Mouse (Mus musculus) lung, embryonic 14.5 days (tissue): ENCODE data around the gene Chst3. TPM values are rescaled to one million over a fixed set of nuclear protein-coding genes. Genes with fewer than 3 reads are reported as not detected.
A peak's percentile ranks its signal among the peaks of the same experiment; 100 is the strongest.

Experiments
- ATAC-seq: fragments of 200-750 bp; cut with Nextera tagmentation; 2 replicates; pipeline ENCODE4 v1.8.0; 2017; ENCODE audit warnings: mild to moderate bottlenecking, moderate TSS enrichment, moderate library complexity; ENCODE audit not compliant: insufficient read depth
- DNase-seq: peaks from one replicate; pipeline ENCODE4 v3.0.0-alpha.2; 2015
- H3K27ac ChIP-seq: fragments of 300-500 bp; sonication (generic); 2 replicates; pipeline ENCODE4 v1.5.1; 2014; ENCODE audit warnings: low read depth, mild to moderate bottlenecking, moderate library complexity
- H3K27me3 ChIP-seq: fragments of 300-500 bp; sonication (generic); 2 replicates; pipeline ENCODE4 v1.6.1; 2014; ENCODE audit warnings: low read length, control low read depth; ENCODE audit not compliant: insufficient read depth
- H3K36me3 ChIP-seq: fragments of 300-500 bp; sonication (generic); 2 replicates; pipeline ENCODE4 v1.6.1; 2014; ENCODE audit warnings: control low read depth; ENCODE audit not compliant: insufficient read depth
- H3K4me1 ChIP-seq: fragments of 300-500 bp; sonication (generic); 2 replicates; pipeline ENCODE4 v1.6.1; 2014; ENCODE audit warnings: antibody characterized with exemption, control low read depth; ENCODE audit not compliant: insufficient read depth
- H3K4me2 ChIP-seq: fragments of 300-500 bp; sonication (generic); 2 replicates; pipeline ENCODE4 v1.6.1; 2014; ENCODE audit warnings: mild to moderate bottlenecking
- H3K4me3 ChIP-seq: fragments of 300-500 bp; sonication (generic); 2 replicates; pipeline ENCODE4 v1.5.1; 2014; ENCODE audit warnings: low read depth, low read length
- H3K9ac ChIP-seq: fragments of 300-500 bp; sonication (generic); 2 replicates; pipeline ENCODE4 v1.6.1; 2014
- H3K9me3 ChIP-seq: fragments of 300-500 bp; sonication (generic); 2 replicates; pipeline ENCODE4 v1.6.1; 2016; ENCODE audit warnings: low read depth, low read length, control low read depth
- CTCF ChIP-seq: IDR thresholded peaks from 2 replicates; pipeline ENCODE4 v1.5.1; 2016; ENCODE audit warnings: antibody characterized with exemption, low read depth
- WGBS: fragments of 180-500 bp; shearing (Covaris S2); extraction: QIAGEN DNeasy Blood & Tissue Kit; methylation state at CpG from one replicate; pipeline ENCODE4 v1.1.7; 2014; 5-methylcytosine and 5-hydroxymethylcytosine counted together
- polyA plus RNA-seq: library from polyadenylated mRNA; unstranded; fragments of >200 nt; fragmentation: Nextera tagmentation; extraction: Ambion mirVana; gene quantifications from 2 replicates; pipeline ENCODE4 v1.2.1, GENCODE M21; 2014

Gene Chst3
- 2.1 TPM in 2 replicates for polyA plus RNA-seq

GRCm38 (mm10) chr10:60218591-60219499 is at the start of gene Chst3:
Gene Chst3 (minus strand): TSS chr10:60219260.
- DNase-seq: peak; percentile 75
- peaks cover 23% of the 10 kb centered on the region for H3K4me1 ChIP-seq
- under 1% methylated on average over 63 of the region's 83 CpGs for WGBS

GRCm38 (mm10) chr10:60268738-60269137 is 49.7 kb upstream of the Chst3 start:
- ATAC-seq (no peak), DNase-seq (no peak)
- Histone ChIP-seq H3K4me3 (no peak overlapping the region), H3K9ac (no peak overlapping the region), H3K4me2 (no peak overlapping the region), H3K27me3 (no peaks in the 10 kb centered on the region), H3K36me3 (no peaks in the 10 kb centered on the region), H3K4me1 (no peaks in the 10 kb centered on the region), H3K9me3 (no peaks in the 10 kb centered on the region), H3K27ac (no peak overlapping the region)
- TF ChIP-seq CTCF: no peak
- 85% methylated on average over 11 of the region's 11 CpGs for WGBS

More at GRCm38 (mm10) chr10:60218591-60219499, at the start of gene Chst3:
- Histone ChIP-seq H3K4me3 (peak within 1 kb of the TSS; percentile 66), H3K27me3 (no peaks in the 10 kb centered on the region), H3K4me2 (peak within 1 kb of the TSS; percentile 83), H3K27ac (peak within 1 kb of the TSS; percentile 87), H3K36me3 (no peaks in the 10 kb centered on the region), H3K9ac (peak within 1 kb of the TSS; percentile 75), H3K9me3 (no peaks in the 10 kb centered on the region)
- TF ChIP-seq CTCF: peak; percentile 20
- peak; percentile 77 for ATAC-seq

GRCm38 (mm10) chr10:60266842-60267401 is 47.9 kb upstream of the Chst3 start:
- no peaks in the 10 kb centered on the region for H3K9me3 ChIP-seq
- ATAC-seq: no peak
- no peaks in the 10 kb centered on the region for H3K36me3 ChIP-seq
- peaks cover 7% of the 10 kb centered on the region; the same call in 1 of the 2 replicates for H3K4me1 ChIP-seq
- no peak for DNase-seq
- WGBS: 70% methylated on average over 8 of the region's 8 CpGs
- H3K27me3 ChIP-seq: no peaks in the 10 kb centered on the region
- no peak overlapping the region for H3K27ac ChIP-seq
- no peak overlapping the region for H3K9ac ChIP-seq
- no peak overlapping the region for H3K4me2 ChIP-seq
- TF ChIP-seq CTCF: no peak
- H3K4me3 ChIP-seq: no peak overlapping the region

- no peak for TF ChIP-seq CTCF
- no peak for ATAC-seq
- no peak for DNase-seq
Observed at GRCm38 (mm10) chr10:60265252-60265651, 46.2 kb upstream of the Chst3 start.

GRCm38 (mm10) chr10:60263351-60263750 is 44.3 kb upstream of the Chst3 start:
- H3K4me3 ChIP-seq: no peak overlapping the region
- H3K4me1 ChIP-seq: peaks cover 7% of the 10 kb centered on the region; the same call in 1 of the 2 replicates
- no peak overlapping the region for H3K4me2 ChIP-seq
- DNase-seq (no peak), ATAC-seq (peak; percentile 13; the same call in 1 of the 2 replicates)
- WGBS: 79% methylated on average over 7 of the region's 7 CpGs
- H3K9ac ChIP-seq: no peak overlapping the region
- H3K36me3 ChIP-seq: no peaks in the 10 kb centered on the region
- H3K27ac ChIP-seq: no peak overlapping the region
- H3K9me3 ChIP-seq: no peaks in the 10 kb centered on the region
- H3K27me3 ChIP-seq: no peaks in the 10 kb centered on the region
- no peak for TF ChIP-seq CTCF

More at GRCm38 (mm10) chr10:60265252-60265651, 46.2 kb upstream of the Chst3 start:
- Histone ChIP-seq H3K36me3 (no peaks in the 10 kb centered on the region), H3K4me3 (no peak overlapping the region), H3K4me2 (no peak overlapping the region), H3K27ac (no peak overlapping the region), H3K27me3 (no peaks in the 10 kb centered on the region), H3K9ac (no peak overlapping the region), H3K4me1 (peaks cover 7% of the 10 kb centered on the region; the same call in 1 of the 2 replicates), H3K9me3 (no peaks in the 10 kb centered on the region)
- 68% methylated on average over 10 of the region's 10 CpGs for WGBS

- ATAC-seq (peak; percentile 92), DNase-seq (peak; percentile 94)
- Histone ChIP-seq H3K4me1 (peaks cover 7% of the 10 kb centered on the region; the same call in 1 of the 2 replicates), H3K9me3 (no peaks in the 10 kb centered on the region), H3K4me3 (no peak overlapping the region), H3K27me3 (no peaks in the 10 kb centered on the region), H3K9ac (no peak overlapping the region), H3K36me3 (no peaks in the 10 kb centered on the region), H3K4me2 (no peak overlapping the region), H3K27ac (peak overlapping the region; percentile 63; the same call in 1 of the 2 replicates)
- no peak for TF ChIP-seq CTCF
- 24% methylated on average over 3 of the region's 3 CpGs for WGBS
Observed at GRCm38 (mm10) chr10:60262386-60262785, 43.3 kb upstream of the Chst3 start.

GRCm38 (mm10) chr10:60261530-60261929 is 42.5 kb upstream of the Chst3 start:
- Histone ChIP-seq H3K27me3 (no peaks in the 10 kb centered on the region), H3K9me3 (no peaks in the 10 kb centered on the region), H3K36me3 (no peaks in the 10 kb centered on the region), H3K27ac (no peak overlapping the region), H3K4me2 (no peak overlapping the region), H3K4me3 (no peak overlapping the region), H3K4me1 (peaks cover 7% of the 10 kb centered on the region; the same call in 1 of the 2 replicates), H3K9ac (no peak overlapping the region)
- DNase-seq (no peak), ATAC-seq (no peak)
- 45% methylated on average over 5 of the region's 5 CpGs for WGBS
- TF ChIP-seq CTCF: no peak
